Mouse (Mus musculus): Measurements from ENCODE around the gene Fgfr2.

DNA sequence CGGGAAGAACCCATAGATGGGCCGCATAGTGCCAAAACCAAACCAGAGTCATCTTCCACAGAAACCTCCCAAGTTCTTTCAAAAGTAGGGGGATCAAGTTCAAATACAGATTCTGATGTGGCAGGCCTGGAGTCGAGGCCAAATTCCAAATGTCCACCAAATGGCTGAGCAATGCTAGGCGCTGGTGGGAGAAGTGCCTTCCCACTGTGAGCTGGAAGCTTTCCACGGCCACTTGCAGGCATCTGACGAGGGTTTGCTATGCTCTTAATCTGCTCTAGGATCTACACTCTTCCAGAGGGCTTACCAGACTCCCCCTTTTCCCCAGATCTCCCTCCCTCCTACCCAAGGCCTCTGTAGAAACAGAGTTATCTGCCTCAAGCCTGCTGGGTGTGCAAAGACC lies 376.1 kb downstream of the Fgfr2 start:
- TF ChIP-seq CTCF (IDR thresholded peaks at IDR 0.05; ENCODE audit: low read depth) (no peak), EP300 (IDR thresholded peaks at IDR 0.05; ENCODE audit: low read depth) (no peak)

All from liver, postnatal 0 days (tissue).